Mouse (Mus musculus) activated CD4-positive, CD25-positive, alpha-beta regulatory T cell, adult 4 months (primary cell): ENCODE data around the gene Nr1h4. TPM values are rescaled to one million over a fixed set of nuclear protein-coding genes. Genes with fewer than 3 reads are reported as not detected.

Experiments used
- ATAC-seq: one replicate; pipeline ENCODE4 v1.8.0; 2017
- polyA plus RNA-seq, 2 experiments: library from polyadenylated mRNA; unstranded; fragments of 100-300 nt; shearing (Covaris generic); gene quantifications; one replicate each; pipeline ENCODE4 v1.2.1; 2017

Nr1h4 gene
- polyA plus RNA-seq, 2 experiments from 2014 or later = not detected

GRCm38 (mm10) chr10:89481638-89482037 is 51.7 kb downstream of the Nr1h4 start:
- no peak for ATAC-seq

- no peak for ATAC-seq
Observed at GRCm38 (mm10) chr10:89478766-89479165, 54.6 kb downstream of the Nr1h4 start.

GRCm38 (mm10) chr10:89470596-89471353 is 62.6 kb downstream of the Nr1h4 start:
- ATAC-seq = no peak

- no peak for ATAC-seq
Observed at GRCm38 (mm10) chr10:89464760-89465405, 68.5 kb downstream of the Nr1h4 start.

- ATAC-seq = no peak
Observed at GRCm38 (mm10) chr10:89462890-89463289, 70.5 kb downstream of the Nr1h4 start.

GRCm38 (mm10) chr10:89461856-89462507 is 71.4 kb downstream of the Nr1h4 start:
- peak; percentile 99 for ATAC-seq

GRCm38 (mm10) chr10:89460972-89461371 is 72.4 kb downstream of the Nr1h4 start:
- ATAC-seq = no peak

GRCm38 (mm10) chr10:89458770-89459169 is 74.6 kb downstream of the Nr1h4 start:
- ATAC-seq = no peak

GRCm38 (mm10) chr10:89453794-89454193 is 79.6 kb downstream of the Nr1h4 start:
- ATAC-seq = no peak

- no peak for ATAC-seq
Observed at GRCm38 (mm10) chr10:89453068-89453641, 80.2 kb downstream of the Nr1h4 start.

GRCm38 (mm10) chr10:89450411-89450810 is 83.0 kb downstream of the Nr1h4 start:
- ATAC-seq = no peak

GRCm38 (mm10) chr10:89444381-89444780 is 89.0 kb downstream of the Nr1h4 start:
- ATAC-seq = peak; percentile 0

GRCm38 (mm10) chr10:89443623-89444151 is 89.7 kb downstream of the Nr1h4 start, which contains the start of gene Gas2l3:
Gene Gas2l3 (minus strand): TSS chr10:89443967.
- ATAC-seq = peak; percentile 93

- ATAC-seq = peak; percentile 15
Observed at GRCm38 (mm10) chr10:89443115-89443622, 90.2 kb downstream of the Nr1h4 start.

- no peak for ATAC-seq
Observed at GRCm38 (mm10) chr10:89442640-89443039, 90.7 kb downstream of the Nr1h4 start.

- ATAC-seq = no peak
Observed at GRCm38 (mm10) chr10:89441961-89442360, 91.4 kb downstream of the Nr1h4 start.

- ATAC-seq = no peak
Observed at GRCm38 (mm10) chr10:89439380-89439779, 94.0 kb downstream of the Nr1h4 start.

- ATAC-seq = no peak
Observed at GRCm38 (mm10) chr10:89437996-89438395, 95.4 kb downstream of the Nr1h4 start.

- ATAC-seq = no peak
Observed at GRCm38 (mm10) chr10:89437472-89437871, 95.9 kb downstream of the Nr1h4 start.

- no peak for ATAC-seq
Observed at GRCm38 (mm10) chr10:89435920-89436319, 97.5 kb downstream of the Nr1h4 start.

- no peak for ATAC-seq
Observed at GRCm38 (mm10) chr10:89435413-89435812, 98.0 kb downstream of the Nr1h4 start.

- ATAC-seq = no peak
Observed at GRCm38 (mm10) chr10:89434509-89435210, 98.7 kb downstream of the Nr1h4 start.
